Mouse (Mus musculus) left cerebral cortex, postnatal 14 days (tissue): Measurements from ENCODE around the gene Gm20388. TPM values are rescaled to one million over a fixed set of nuclear protein-coding genes. Genes with fewer than 3 reads are reported as not detected.

ENCODE experiments used
- DNase-seq, 2 experiments: peaks; one replicate each; pipeline ENCODE4 v3.0.0; 2021 to 2022; ENCODE audit warnings: low spot score in 2 of 2, mixed read lengths in 1 of 2
- intact Hi-C: fragments of 180-260 bp; cut with DNase I; formaldehyde crosslinking; loops from one replicate; pipeline ENCODE4 v1.15.1; 2025
- total RNA-seq, 2 experiments: library from RNA; stranded (reverse); gene quantifications; 2 replicates each; pipeline ENCODE4 v1.2.3; 2021

Gm20388 gene
- total RNA-seq, 2 experiments from 2014 or later, result 2.8 to 7.3 TPM

DNA sequence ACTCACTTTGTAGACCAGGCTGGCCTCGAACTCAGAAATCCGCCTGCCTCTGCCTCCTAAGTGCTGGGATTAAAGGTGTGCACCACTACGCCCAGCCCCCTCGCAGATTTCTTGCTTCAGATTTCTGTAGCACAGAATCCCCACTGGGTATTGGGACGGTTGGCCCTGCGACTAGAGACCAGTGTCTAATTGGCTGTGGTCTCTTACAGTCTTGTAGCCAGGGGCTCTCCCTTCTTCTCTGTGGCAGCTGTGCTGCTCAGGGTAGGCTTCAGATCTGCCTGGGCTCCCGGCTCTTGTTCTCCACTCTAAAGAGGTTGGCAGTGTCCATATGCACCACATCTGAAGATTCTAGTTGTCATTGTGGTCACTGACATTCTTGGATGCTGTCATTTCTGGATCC is 4349.3 kb downstream of the Gm20388 start:
- intact Hi-C loops, result no loop called here

DNA sequence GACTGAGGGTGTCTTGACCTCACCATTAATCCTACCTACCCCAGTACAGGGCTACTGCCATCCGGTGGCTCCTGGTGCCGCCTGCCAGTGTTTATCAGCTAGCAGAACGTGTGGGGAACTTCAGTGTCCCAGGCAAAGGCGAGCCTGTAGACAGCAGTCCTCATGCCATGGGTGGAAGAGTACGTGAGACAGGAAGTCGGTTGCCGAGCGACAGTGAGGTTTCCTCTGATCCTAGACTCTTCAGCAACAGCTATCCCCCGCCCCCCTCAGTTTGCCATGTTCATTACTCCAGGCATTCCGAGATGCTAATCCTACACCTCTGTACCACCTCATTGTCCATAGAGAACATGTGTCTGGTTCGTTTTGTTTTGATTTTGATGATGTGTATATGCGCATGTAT is 4349.7 kb downstream of the Gm20388 start:
- intact Hi-C loops, result no loop called here
- DNase-seq, result no peak

More for the DNA sequence above, 4349.3 kb downstream of the Gm20388 start:
- no peak for DNase-seq

DNA sequence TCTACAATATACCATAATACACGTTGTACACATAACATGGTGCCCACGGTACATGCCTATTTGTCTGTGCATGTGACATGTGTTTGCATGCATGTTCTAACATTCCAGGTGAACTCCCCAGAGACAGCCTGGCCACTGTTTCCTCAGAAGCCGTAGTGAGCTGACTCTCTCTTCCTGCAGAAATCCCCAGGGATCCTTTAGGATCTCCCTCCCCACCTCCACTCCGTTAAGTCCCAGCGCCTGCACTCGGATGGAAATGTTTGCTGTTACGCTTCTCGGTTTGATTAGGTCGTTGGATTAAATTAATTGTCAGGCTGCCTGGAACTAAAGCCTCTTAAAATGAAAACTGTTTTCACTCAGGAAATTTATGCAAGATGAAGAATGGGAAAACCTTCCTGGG is 4352.4 kb downstream of the Gm20388 start:
- intact Hi-C loops, result no loop called here
- no peak for DNase-seq

DNA sequence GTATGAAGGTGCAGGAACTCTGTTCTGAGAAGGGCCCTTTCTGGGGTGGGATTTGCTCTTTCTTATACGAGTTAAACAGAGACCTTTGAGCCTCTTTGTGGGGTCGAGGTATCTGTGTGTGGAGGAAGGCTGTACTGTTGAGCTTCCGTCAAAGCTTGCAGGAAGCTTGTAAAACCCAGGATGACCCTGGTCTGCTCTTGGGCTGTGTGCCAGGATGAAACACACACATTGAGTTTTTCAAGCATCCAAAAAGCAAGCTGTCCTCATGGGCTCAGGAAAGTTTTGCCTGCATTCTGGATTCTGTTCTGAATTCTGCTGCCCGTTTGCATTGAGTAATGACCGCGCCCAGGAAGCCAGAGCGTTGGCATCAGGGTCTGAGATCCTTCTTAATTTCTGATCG is 4353.4 kb downstream of the Gm20388 start:
- intact Hi-C loops, result no loop called here
- DNase-seq, result no peak

DNA sequence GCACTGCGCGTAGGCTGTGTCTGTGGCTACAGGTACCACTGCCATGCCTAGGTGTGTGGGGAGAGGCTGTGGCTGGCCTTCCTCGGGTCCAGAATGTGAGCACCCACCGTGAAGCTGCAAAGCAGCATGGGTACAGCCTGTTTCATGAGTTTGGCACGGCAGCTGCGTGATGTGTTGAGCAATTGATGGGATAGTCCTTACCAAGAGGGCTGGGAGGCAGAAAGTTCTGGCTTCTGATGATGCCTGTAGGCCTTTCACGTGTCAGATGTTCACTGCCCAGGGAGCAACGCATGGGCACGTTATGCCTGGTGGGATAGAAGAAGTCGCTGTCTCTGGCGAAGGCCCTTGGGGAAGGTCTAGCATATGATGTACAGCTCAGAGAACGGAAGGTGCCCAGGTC is 4354.0 kb downstream of the Gm20388 start:
- intact Hi-C loops, result no loop called here

DNA sequence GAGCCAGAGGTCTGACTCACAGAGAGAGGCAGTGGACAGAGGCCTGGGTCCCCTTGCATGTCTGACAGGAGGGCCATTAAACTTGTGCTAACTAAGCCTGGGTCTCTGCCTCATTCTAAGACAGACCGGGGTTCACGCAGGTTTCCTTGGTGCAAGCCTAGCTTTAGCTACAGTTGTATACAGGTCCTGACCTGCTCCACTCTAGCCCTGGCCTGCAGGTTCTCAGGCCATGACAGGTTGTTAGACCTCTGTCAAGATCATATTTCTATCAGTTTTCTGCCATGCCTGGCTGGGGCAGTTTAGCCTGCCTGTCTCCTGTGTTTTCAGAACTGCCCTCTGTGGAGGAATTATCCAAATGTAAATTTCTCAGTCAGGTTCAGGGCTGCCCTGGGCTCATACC is 4354.5 kb downstream of the Gm20388 start:
- intact Hi-C loops, result no loop called here
- DNase-seq, result no peak

More for the DNA sequence above, 4354.0 kb downstream of the Gm20388 start:
- no peak for DNase-seq

DNA sequence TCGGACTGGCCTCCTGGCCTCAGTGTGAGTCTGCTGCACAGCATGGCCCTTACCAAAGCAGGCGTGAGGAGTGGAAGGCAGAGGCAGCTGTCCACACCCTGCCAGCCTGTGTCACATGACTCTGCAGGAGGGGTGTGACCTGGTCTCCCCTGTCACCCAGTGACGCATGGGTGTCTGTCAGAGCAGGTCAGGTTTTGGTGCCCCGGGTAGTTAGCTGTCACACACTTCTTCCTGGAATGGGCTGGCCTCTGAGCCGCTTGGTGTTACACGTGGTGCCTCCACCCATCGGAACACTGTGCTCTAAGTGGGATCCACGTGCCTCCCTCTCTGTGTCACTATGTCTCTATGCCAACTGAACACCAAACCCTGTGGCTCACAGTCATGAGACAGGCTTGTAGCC is 4355.2 kb downstream of the Gm20388 start:
- no peak for DNase-seq
- intact Hi-C loops, result no loop called here

DNA sequence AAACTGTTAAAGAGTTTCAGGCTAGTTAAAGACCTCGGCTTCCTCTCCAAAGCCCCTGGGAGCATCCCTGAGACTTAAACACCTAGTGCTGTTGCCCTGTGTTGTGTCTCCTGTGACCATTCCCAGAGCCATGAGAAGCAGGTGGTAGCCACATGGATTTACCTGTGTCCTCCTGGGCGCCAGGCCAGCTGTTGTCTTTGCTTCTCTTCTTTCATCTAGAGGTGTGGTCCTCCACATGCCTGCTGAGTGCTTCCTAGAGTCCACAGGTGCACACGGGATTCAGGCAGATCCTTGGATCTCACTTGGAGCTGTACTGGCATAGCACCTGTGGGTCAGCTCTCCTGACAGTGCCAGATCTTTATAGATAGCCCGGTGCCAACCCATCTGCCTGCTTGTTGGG is 4356.6 kb downstream of the Gm20388 start:
- no peak for DNase-seq
- intact Hi-C loops, result no loop called here

DNA sequence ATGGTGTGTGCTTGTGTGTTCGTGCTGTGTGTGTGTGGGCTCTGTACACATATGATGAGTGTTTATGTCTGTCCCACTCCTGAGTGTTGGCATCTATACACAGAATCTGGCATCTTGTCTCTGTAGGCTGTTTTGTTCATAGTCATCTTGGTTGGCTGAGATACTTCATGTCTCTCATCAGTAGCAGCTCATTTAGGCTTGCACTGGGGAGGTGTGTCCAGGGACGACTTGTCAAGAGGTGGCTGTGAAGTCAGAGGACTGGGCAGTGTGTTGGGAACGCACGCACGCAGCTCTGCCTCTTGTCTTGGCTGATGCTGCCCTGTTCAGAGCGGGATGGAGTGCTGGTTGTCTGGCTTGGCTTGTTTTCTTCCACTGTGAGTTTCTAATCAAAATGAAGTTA is 4359.9 kb downstream of the Gm20388 start:
- no peak for DNase-seq
- intact Hi-C loops, result no loop called here

DNA sequence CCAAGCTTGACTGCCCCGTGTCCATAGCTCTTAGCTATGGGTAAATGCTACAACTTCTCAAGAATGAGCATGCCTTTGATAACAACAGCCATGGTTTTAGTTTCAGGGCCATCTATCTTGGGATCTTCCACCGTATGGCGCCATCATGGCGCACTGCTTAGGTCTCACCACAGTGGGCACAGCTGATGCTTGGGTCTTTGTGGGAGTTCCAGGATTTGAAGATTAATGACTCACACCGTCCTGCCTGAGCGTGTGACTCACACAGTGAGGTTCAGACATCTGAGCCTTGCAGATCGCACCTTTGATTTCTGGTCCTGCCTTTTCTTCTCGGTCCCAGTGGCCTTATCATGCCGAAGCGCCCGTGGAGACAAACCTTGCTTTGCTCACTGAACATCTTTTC is 4360.3 kb downstream of the Gm20388 start:
- intact Hi-C loops, result no loop called here
- DNase-seq, result no peak

DNA sequence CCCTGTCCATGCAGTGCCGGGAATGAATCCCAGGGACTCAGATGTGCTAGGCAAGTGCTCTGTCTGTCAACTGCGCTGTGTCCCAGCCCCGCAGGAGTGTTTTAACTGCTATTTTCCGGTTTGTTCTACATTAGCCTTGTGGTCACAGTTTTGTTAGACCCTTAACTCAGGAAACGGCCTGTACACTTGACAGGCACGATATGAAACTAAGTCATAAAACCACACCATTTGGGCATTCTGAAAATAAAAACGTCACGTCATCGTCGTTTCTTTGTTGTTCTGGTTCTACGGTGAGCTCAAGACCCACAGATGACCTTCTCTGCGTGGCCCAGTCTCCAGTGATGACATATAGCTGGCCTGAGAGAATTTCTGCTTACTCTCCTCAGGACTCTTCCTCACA is 4360.9 kb downstream of the Gm20388 start:
- DNase-seq, result no peak
- intact Hi-C loops, result no loop called here

DNA sequence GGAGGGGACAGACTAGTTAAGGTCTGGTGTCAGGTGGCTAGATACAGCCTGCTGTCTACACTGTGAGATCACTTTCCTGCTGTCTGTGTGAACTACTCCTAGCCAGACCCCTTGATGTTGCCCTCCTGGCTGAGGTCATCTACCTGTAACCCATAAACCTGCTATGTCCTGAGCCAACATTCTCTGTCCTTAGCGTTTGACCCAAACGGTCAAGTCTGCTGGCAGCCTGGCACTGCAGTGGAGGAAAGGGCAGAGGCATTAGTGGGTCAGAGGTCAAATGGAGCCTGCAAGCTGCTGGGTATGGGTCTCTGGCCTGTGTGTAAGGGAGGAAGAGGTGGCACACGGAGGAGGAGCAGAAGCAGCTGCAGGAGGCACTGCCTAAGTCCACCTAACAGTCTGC is 4362.2 kb downstream of the Gm20388 start:
- no peak for DNase-seq
- intact Hi-C loops, result no loop called here

DNA sequence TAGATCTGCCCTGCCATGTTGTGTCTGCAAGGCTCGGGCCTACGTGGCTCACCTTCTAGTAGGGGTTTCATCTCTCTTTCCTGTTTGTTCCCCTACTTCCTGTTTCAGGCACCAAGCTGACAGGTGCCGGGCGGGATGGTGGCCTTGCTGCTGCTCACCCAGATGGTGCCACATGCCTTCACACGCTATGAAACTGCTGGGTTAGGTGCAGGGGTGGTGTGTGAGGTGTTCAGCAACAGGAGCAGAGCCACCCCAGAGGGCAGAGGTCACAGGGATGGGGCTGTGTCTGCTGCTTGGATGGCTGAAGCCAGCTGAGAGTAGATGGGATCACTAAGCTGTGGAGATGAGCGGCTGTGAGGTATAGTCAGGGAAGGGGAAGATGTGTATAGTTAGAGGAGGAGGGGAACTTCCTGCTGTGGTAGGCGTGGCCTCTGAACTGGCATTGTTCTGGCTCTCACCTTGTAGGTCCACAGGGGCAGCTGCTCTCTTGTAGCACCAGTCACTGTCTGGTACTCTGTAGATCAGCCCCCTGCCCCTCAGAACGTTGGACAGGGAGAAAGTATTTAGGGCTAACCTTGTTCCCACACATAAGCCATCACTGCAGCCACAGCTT is 4363.1 kb downstream of the Gm20388 start:
- intact Hi-C loops, result no loop called here
- no peak for DNase-seq

DNA sequence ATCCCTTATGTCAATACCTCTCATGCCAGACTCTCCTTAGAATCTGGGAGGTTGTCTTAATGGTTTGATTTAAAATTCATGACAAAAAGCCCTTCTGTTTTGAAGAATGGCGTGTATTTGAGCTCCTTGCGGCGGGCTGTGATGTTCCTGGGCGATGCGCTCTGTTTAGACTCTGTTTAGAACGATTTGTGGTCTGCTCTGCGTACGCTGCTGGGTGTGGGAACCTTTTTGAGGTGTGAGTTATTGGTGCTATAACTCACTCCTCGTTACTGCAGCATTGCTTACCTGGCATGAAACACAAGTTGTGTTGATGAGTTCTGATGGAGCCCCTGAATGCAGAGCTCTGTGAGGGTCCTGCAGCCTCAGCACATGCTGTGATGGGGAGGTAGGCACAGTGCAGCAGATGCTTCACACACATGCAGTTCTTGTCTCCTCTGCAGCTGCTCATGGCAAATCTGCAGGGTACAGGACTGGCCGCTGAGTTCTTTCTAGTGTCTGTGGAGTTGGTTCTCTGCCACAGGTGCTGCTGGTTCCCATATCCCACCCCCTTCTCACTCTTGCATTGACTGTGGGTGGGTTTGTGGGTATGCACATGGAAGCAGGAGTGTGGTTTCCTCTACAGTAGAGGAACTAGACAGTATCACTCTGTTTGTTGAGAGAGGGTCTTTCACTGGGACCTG is 4363.9 kb downstream of the Gm20388 start:
- DNase-seq, result peak in 1 of 2 experiments; percentile 46
- intact Hi-C loops, result loop anchor here (5.0 kb wide), 1 partner anchor 42 kb away; the partner anchor contains the start of gene Galnt2

DNA sequence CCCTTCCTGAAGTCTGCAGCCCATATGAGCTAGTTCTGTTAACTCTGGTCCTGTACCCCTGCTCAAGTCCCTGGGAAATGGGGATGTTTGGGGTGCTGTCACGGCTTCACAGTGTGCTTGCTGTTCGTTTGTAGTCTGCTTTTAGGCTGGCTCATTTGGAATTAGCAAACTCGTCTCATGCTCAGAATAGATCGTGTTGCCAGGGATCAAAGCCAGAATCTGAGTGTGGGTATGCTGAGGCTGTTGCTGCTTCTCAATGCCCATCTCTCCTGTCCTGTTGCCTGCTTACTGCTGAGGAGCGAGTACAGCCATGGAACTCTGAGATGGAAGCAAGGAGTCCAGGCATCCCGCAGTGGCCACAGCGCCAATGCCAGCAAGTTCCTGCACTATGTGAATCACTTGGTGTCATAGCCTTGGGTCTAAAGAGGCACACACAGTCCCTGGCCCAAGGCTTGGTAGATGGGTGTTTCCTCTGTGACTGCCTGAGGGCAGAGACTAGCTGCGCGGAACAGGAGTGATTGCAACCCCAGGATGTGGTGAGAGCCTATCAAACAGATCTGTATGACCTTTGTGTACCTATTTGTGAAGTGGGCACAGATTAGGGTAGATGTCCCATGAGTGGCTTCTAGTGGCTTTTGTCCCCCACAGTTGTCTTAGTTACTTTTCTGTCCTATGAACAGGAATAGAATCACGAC is 4364.9 kb downstream of the Gm20388 start:
- peak; percentile 52 to 78 for DNase-seq
- intact Hi-C loops, result loop anchor here (5.0 kb wide), 1 partner anchor 43 kb away; the partner anchor contains the start of gene Galnt2

DNA sequence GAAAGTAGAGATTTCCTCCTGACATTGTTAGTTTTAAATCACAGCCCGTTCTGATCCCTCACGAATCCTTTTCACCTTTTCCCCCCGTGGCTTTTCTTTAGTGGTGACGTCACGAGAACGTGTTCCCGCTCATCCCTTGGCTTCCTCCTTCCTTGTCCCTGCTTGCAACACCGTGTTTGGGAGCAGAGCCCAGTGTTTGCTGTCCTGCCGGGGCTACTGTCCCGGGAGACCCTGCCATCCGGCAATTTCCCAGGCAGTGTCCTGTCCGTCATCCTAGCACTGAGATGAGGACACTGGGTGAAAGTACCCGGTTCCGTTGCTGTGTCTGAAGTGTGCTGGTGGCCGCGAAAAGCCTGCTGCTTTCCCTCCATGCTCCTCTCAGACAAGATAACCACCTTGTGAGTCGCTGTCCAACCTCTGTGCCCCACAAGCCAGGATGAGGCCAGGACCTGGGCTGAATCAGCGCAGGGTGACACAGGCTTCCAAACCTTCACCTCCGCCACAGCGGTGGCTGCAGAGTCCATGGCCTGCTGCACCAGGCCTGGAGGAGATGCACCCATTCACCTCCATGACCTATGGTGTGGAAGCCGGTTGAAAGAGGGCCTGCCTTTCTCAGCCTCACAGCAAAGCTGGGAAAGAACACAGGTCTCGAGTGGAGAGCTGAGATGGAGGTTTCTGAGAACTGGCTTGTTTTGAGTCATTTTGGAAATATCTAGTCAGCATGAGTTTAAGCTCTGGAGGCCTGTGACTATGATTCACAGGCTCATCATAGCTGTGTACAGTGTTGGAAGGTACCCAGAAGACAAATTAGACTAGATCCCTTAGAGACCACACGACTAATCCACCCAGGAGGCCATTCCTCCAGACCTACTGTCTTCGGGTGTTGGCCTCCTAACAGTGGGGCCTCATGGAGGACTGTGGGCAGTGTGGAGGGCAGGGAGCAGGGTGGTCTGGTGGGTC is 4367.6 kb downstream of the Gm20388 start:
- intact Hi-C loops, result loop anchor here (5.0 kb wide), 1 partner anchor 46 kb away; the partner anchor contains the start of gene Galnt2
- peak in 1 of 2 experiments; percentile 37 for DNase-seq

DNA sequence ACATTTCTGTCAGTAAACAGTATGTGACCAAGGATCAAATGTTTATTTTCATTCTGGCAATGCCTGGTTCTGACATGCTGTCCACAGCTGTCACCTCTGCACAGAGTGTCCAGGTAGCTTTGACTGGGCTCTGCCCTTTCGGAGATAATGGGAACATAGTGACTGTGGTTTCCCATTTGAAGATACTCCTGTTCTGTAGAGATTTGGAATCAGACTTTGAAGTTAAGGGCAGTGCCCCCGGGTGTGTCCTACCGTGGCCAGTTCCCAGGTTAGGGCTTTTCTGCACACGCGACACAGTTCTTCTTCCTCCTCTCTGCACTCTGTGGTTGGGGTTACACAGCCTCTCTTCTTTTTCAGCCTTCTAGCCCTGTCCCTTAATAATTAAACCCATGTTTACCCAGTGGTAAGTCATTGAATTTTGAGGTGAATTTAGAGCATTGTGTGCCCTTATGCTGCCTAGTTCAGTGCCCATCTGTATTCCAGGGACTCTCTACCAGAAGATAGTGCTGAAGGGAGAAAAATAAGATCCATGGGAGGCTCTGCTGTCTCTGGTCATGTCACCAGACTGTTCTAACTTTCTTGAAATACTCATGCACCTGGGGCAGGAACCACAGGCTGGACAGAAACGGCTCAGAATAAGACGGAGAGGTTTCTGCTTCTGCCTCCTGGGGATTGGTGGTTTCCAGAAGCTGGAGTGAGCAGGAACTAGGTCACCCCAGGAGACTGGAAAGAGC is 4368.5 kb downstream of the Gm20388 start:
- no peak for DNase-seq
- intact Hi-C loops, result loop anchor here (5.0 kb wide), 1 partner anchor 47 kb away; the partner anchor contains the start of gene Galnt2

DNA sequence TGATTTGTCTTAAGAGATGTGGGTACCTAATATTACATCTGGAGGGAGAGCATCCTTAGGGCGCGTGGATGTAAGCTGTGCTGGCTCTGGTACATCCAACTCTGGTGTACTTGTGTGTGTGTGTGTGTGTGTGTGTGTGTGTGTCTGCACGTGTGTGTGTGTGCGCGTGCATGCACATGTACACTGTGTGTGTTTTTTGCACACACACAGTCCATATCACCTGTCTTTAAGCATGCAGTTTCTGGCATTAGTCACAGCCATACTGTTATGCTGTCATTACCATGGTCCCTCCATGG is 4369.0 kb downstream of the Gm20388 start:
- intact Hi-C loops, result loop anchor here (5.0 kb wide), 1 partner anchor 47 kb away; the partner anchor contains the start of gene Galnt2
- DNase-seq, result no peak
